Mouse (Mus musculus): Measurements from ENCODE around the gene Smpx.

Gene Smpx

GRCm38 (mm10) chrX:157698862-157699261 lies at the start of gene Smpx:
Gene Smpx, plus strand, starts transcription at chrX:157698910.
- no peak for DNase-seq (ENCODE audit: low spot score)

- no peak for DNase-seq (ENCODE audit: low spot score)
These were observed 43.7 kb upstream of the Smpx start for GRCm38 (mm10) chrX:157655047-157655446.

- DNase-seq (ENCODE audit: low spot score), result no peak
These were observed 41.4 kb upstream of the Smpx start for GRCm38 (mm10) chrX:157657356-157657755.

GRCm38 (mm10) chrX:157671820-157672219 lies 26.9 kb upstream of the Smpx start:
- DNase-seq (ENCODE audit: low spot score), result no peak

- DNase-seq (ENCODE audit: low spot score), result no peak
These were observed 23.9 kb upstream of the Smpx start for GRCm38 (mm10) chrX:157674667-157675350.

GRCm38 (mm10) chrX:157691186-157691585 lies 7.5 kb upstream of the Smpx start:
- DNase-seq (ENCODE audit: low spot score), result no peak

- DNase-seq (ENCODE audit: low spot score), result no peak
These were observed 1.0 kb upstream of the Smpx start for GRCm38 (mm10) chrX:157697591-157698135.

GRCm38 (mm10) chrX:157707236-157707635 lies 8.5 kb downstream of the Smpx start:
- DNase-seq (ENCODE audit: low spot score), result peak; percentile 26

GRCm38 (mm10) chrX:157708616-157709280 lies 10.0 kb downstream of the Smpx start:
- DNase-seq (ENCODE audit: low spot score), result no peak

- no peak for DNase-seq (ENCODE audit: low spot score)
These were observed 21.2 kb downstream of the Smpx start for GRCm38 (mm10) chrX:157719907-157720306.

GRCm38 (mm10) chrX:157730622-157731341 lies 32.1 kb downstream of the Smpx start:
- DNase-seq (ENCODE audit: low spot score), result no peak

GRCm38 (mm10) chrX:157731658-157732314 lies 33.1 kb downstream of the Smpx start:
- DNase-seq (ENCODE audit: low spot score), result peak; percentile 82

- no peak for DNase-seq (ENCODE audit: low spot score)
These were observed 33.6 kb downstream of the Smpx start for GRCm38 (mm10) chrX:157732346-157732745.

GRCm38 (mm10) chrX:157733836-157734235 lies 35.1 kb downstream of the Smpx start:
- no peak for DNase-seq (ENCODE audit: low spot score)

GRCm38 (mm10) chrX:157734341-157734740 lies 35.6 kb downstream of the Smpx start:
- no peak for DNase-seq (ENCODE audit: low spot score)

- DNase-seq (ENCODE audit: low spot score), result no peak
These were observed 49.3 kb downstream of the Smpx start for GRCm38 (mm10) chrX:157747815-157748544.

GRCm38 (mm10) chrX:157754559-157754958 lies 55.8 kb downstream of the Smpx start:
- no peak for DNase-seq (ENCODE audit: low spot score)

- no peak for DNase-seq (ENCODE audit: low spot score)
These were observed 63.8 kb downstream of the Smpx start for GRCm38 (mm10) chrX:157762542-157762941.

GRCm38 (mm10) chrX:157801669-157802068 lies 103.0 kb downstream of the Smpx start:
- no peak for DNase-seq (ENCODE audit: low spot score)

Data from retina, embryonic 14.5 days (tissue).